Mouse (Mus musculus): Measurements from ENCODE around the gene Abca8b. TPM values are rescaled to one million over a fixed set of nuclear protein-coding genes. Genes with fewer than 3 reads are reported as not detected.
A peak's percentile ranks its signal among the peaks of the same experiment; 100 is the strongest.

The Abca8b gene
- polyA plus RNA-seq (2012; rRNA removed) = 0.18 and 0.19 TPM in 2 replicates

DNA sequence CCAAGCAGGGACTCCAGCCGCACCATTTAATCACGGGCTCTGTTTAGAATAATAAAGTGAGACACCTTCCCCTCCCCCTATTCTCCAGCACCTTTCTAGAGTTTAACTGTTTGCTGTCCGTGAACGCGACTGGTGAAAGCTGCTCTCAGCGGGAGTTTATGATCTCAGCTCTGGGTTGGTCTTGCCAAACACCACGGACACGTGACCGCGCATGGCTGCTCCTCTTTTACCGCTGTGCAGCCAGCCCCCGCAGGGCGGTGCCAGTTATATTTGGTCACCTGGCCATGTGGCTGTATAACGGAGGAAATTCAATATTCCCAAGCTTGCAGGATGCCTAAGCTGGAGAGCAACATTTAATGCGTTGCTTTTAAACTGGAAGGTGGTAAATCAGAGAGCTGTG is at the start of gene Abca8b:
TSS of gene Abca8b (minus strand) at position 222 of the 400 bp plus-strand sequence.
- H3K4me3 ChIP-seq (ENCODE audit: extremely low read depth, insufficient read depth, insufficient read length) = peak within 1 kb of the TSS; percentile 36
- WGBS = under 1% methylated on average over 15 of the region's 15 CpGs
- H3K27me3 ChIP-seq (ENCODE audit: control insufficient read depth, insufficient read depth, low read length) = no peaks in the 10 kb centered on the region
- peak in 1 of 2 experiments; percentile 10 for DNase-seq (ENCODE audit: low read depth in 1 of 2, low spot score in 2 of 2)
- no peak within 1 kb of the TSS for H3K27ac ChIP-seq (ENCODE audit: insufficient read depth, low read length)
- TF ChIP-seq CTCF (IDR thresholded peaks at IDR 0.05; ENCODE audit: extremely low read depth, insufficient read depth, insufficient read length, insufficient replicate concordance) (no peak), POLR2A (IDR thresholded peaks at IDR 0.05; ENCODE audit: low read depth, low read length) (no peak)
- H3K4me1 ChIP-seq (ENCODE audit: control insufficient read depth, insufficient read depth, insufficient read length) = no peaks in the 10 kb centered on the region
- no peaks in the 10 kb centered on the region for H3K36me3 ChIP-seq (ENCODE audit: control insufficient read depth, insufficient read depth, low read length)

DNA sequence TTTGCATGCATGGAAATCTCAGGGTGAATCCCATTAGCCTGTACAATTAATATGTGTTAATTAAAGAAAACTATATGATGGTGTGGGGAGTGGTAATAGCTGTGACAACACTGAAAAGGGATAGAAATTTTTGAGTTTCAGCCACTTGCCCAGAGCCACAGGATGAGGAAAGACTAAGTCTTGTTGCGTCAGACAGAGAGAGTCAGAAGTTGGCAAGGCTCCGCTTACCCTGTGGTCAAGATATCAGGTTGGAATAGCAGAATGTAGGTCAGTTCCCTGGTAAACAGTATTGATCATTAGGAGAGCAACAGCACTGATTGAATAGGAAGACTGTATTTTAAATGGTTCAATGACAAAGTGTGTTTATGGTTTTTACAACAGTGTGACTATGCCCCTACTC is 42.1 kb upstream of the Abca8b start:
- TF ChIP-seq CTCF (IDR thresholded peaks at IDR 0.05; ENCODE audit: extremely low read depth, insufficient read depth, insufficient read length, insufficient replicate concordance) (no peak), POLR2A (IDR thresholded peaks at IDR 0.05; ENCODE audit: low read depth, low read length) (no peak)
- Histone ChIP-seq H3K4me3 (ENCODE audit: extremely low read depth, insufficient read depth, insufficient read length) (no peak overlapping the region), H3K36me3 (ENCODE audit: control insufficient read depth, insufficient read depth, low read length) (no peaks in the 10 kb centered on the region), H3K27ac (ENCODE audit: insufficient read depth, low read length) (no peak overlapping the region), H3K27me3 (ENCODE audit: control insufficient read depth, insufficient read depth, low read length) (no peaks in the 10 kb centered on the region), H3K4me1 (ENCODE audit: control insufficient read depth, insufficient read depth, insufficient read length) (no peaks in the 10 kb centered on the region)
- DNase-seq (ENCODE audit: low read depth in 1 of 2, low spot score in 2 of 2) = no peak
- 91% methylated on average over 2 of the region's 2 CpGs for WGBS

DNA sequence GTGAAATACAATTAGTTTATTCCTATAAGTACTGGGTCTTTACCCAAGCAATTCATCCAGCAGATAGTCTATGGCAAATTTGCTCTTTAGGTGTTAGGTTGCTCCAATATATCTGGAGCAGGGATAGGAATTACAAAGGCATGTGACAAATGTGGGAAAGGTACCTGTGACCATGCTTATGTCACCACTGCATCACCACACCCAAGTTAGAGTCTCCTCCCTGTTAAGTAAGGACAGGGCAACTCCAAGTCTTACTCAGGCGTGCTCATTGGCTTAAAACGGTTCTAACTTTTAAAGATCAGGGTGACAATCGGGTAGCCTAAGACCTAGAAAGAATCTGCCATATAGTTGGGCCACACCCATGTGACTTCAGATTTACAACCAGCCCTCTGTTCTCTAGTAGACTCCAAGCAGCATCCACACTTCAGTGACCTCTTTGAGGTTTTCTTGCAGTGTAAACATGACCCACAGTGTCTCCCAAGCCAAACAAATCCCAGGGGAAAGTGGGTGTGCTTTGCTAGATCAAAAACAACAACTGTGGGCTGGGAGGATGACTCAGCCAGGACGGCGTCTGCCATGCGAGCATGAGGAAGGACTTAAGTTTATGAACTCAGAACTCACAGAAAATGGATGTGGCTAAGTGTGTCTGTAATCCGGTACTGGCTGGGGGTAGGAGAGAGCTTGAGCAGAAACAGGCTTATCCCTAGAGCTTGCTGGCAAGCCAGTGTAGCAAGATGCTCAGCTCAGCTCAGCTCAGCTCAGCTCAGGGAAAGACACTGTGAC is 33.5 kb upstream of the Abca8b start:
- no peaks in the 10 kb centered on the region for H3K36me3 ChIP-seq (ENCODE audit: control insufficient read depth, insufficient read depth, low read length)
- no peak overlapping the region for H3K27ac ChIP-seq (ENCODE audit: insufficient read depth, low read length)
- H3K4me1 ChIP-seq (ENCODE audit: control insufficient read depth, insufficient read depth, insufficient read length) = no peaks in the 10 kb centered on the region
- 59% methylated on average over 7 of the region's 7 CpGs for WGBS
- no peaks in the 10 kb centered on the region for H3K27me3 ChIP-seq (ENCODE audit: control insufficient read depth, insufficient read depth, low read length)
- no peak for DNase-seq (ENCODE audit: low read depth in 1 of 2, low spot score in 2 of 2)
- no peak for TF ChIP-seq POLR2A (IDR thresholded peaks at IDR 0.05; ENCODE audit: low read depth, low read length)
- no peak for TF ChIP-seq CTCF (IDR thresholded peaks at IDR 0.05; ENCODE audit: extremely low read depth, insufficient read depth, insufficient read length, insufficient replicate concordance)
- no peak overlapping the region for H3K4me3 ChIP-seq (ENCODE audit: extremely low read depth, insufficient read depth, insufficient read length)

DNA sequence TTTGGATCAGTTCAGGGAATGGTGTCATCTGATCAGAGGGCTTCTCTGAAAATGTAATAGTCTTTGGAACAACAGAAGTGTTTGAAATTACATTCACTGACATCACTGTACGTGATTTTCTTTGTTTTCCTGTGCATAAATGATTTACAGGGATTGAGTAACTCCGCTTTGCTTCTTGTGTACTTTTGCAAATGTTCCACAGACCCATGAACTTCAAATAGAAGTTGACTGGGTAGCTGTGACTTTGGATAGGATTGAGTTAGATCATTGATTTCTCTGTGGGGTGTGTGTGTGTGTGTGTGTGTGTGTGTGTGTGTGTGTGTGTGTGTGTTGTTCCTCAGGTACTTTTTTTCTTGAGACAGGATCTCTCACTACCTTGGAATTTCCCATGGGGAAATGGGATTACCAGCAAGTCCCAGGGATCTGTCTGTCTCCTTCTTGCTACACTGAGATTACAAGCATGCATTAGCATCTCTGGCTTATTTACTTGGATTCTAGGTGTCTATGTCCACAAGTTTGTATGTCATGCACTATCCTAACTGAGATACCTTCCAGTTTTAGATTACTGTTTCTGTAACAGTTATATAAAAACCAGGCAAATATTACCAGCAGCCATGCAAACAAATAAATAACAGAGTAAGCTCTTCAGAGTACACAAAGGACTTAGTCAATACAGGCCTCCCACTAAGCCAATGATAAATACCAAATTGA is 15.3 kb upstream of the Abca8b start:
- TF ChIP-seq POLR2A (IDR thresholded peaks at IDR 0.05; ENCODE audit: low read depth, low read length) = no peak
- Histone ChIP-seq H3K27me3 (ENCODE audit: control insufficient read depth, insufficient read depth, low read length) (no peaks in the 10 kb centered on the region), H3K36me3 (ENCODE audit: control insufficient read depth, insufficient read depth, low read length) (no peaks in the 10 kb centered on the region), H3K4me1 (ENCODE audit: control insufficient read depth, insufficient read depth, insufficient read length) (no peaks in the 10 kb centered on the region), H3K4me3 (ENCODE audit: extremely low read depth, insufficient read depth, insufficient read length) (no peak overlapping the region), H3K27ac (ENCODE audit: insufficient read depth, low read length) (no peak overlapping the region)
- 80% methylated on average over 2 of the region's 2 CpGs for WGBS
- no peak for DNase-seq (ENCODE audit: low read depth in 1 of 2, low spot score in 2 of 2)

DNA sequence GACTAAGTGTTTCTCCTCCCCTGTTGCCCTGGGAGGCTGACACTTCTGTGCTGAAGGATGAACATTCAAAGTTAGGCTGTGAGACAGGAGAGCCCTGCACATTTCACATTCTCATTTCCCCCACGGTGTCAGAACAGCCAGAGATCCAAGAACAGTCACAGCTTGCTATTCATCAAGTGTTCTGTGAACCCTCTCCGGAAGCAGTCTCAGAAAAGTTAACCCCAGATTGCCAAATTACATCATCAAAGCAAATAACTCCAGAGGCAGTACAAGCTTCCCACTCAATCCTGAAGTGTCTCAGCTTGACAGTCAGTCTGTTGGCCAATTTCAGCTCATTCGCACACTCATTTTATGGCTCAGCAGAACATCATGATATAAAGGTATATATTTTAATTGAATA is 632 bp downstream of the Abca8b start:
- Histone ChIP-seq H3K4me1 (ENCODE audit: control insufficient read depth, insufficient read depth, insufficient read length) (no peaks in the 10 kb centered on the region), H3K4me3 (ENCODE audit: extremely low read depth, insufficient read depth, insufficient read length) (no peak overlapping the region), H3K27ac (ENCODE audit: insufficient read depth, low read length) (no peak overlapping the region), H3K36me3 (ENCODE audit: control insufficient read depth, insufficient read depth, low read length) (no peaks in the 10 kb centered on the region), H3K27me3 (ENCODE audit: control insufficient read depth, insufficient read depth, low read length) (no peaks in the 10 kb centered on the region)
- DNase-seq (ENCODE audit: low read depth in 1 of 2, low spot score in 2 of 2) = no peak
- TF ChIP-seq POLR2A (IDR thresholded peaks at IDR 0.05; ENCODE audit: low read depth, low read length) (no peak), CTCF (IDR thresholded peaks at IDR 0.05; ENCODE audit: extremely low read depth, insufficient read depth, insufficient read length, insufficient replicate concordance) (no peak)
- 8% methylated on average over 3 of the region's 3 CpGs for WGBS

DNA sequence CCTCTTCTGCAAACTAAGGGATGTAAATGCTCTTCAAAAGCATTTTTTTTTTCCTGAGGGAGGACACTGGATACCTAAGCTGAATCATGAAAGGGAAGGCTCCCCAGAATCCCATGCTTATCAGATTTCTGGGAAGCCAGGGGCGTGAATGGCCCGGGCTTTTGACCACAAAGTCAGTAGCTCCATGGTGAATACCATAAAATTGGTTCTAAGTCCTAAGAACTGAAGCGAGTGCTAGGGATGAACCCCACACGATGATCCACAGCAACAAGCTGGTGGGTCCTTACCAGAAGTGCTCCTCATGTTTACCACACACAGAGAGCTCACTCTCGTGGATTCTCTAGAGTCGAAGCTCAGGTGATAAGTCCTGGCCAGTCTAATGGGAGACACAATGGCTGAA is 1.6 kb downstream of the Abca8b start:
- Histone ChIP-seq H3K4me1 (ENCODE audit: control insufficient read depth, insufficient read depth, insufficient read length) (no peaks in the 10 kb centered on the region), H3K27ac (ENCODE audit: insufficient read depth, low read length) (no peak overlapping the region), H3K36me3 (ENCODE audit: control insufficient read depth, insufficient read depth, low read length) (no peaks in the 10 kb centered on the region), H3K27me3 (ENCODE audit: control insufficient read depth, insufficient read depth, low read length) (no peaks in the 10 kb centered on the region), H3K4me3 (ENCODE audit: extremely low read depth, insufficient read depth, insufficient read length) (no peak overlapping the region)
- TF ChIP-seq CTCF (IDR thresholded peaks at IDR 0.05; ENCODE audit: extremely low read depth, insufficient read depth, insufficient read length, insufficient replicate concordance) = no peak
- TF ChIP-seq POLR2A (IDR thresholded peaks at IDR 0.05; ENCODE audit: low read depth, low read length) = no peak
- no peak for DNase-seq (ENCODE audit: low read depth in 1 of 2, low spot score in 2 of 2)
- WGBS = 62% methylated on average over 6 of the region's 6 CpGs

DNA sequence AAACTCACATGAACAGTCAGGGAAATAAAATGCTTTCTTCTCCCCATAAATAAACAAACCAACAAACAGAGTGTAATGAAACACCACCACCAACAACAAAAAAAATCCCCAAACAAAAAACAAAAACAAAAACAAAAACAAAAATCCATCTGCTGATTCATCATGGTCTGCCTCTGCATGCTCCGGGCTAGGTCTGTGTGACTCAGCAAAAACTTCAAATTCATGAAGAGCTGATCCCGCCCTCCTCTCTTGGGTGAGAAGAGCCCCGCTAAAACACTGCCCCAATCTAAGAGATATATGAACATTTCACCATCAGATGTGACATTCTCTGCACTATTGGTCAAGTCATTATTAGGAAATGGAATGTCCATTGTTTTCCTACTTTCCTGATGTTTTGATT is 4.4 kb downstream of the Abca8b start:
- no peaks in the 10 kb centered on the region for H3K36me3 ChIP-seq (ENCODE audit: control insufficient read depth, insufficient read depth, low read length)
- no peak overlapping the region for H3K4me3 ChIP-seq (ENCODE audit: extremely low read depth, insufficient read depth, insufficient read length)
- H3K4me1 ChIP-seq (ENCODE audit: control insufficient read depth, insufficient read depth, insufficient read length) = no peaks in the 10 kb centered on the region
- no peak overlapping the region for H3K27ac ChIP-seq (ENCODE audit: insufficient read depth, low read length)
- TF ChIP-seq POLR2A (IDR thresholded peaks at IDR 0.05; ENCODE audit: low read depth, low read length) (no peak), CTCF (IDR thresholded peaks at IDR 0.05; ENCODE audit: extremely low read depth, insufficient read depth, insufficient read length, insufficient replicate concordance) (no peak)
- WGBS = 29% methylated on average over 3 of the region's 3 CpGs
- no peaks in the 10 kb centered on the region for H3K27me3 ChIP-seq (ENCODE audit: control insufficient read depth, insufficient read depth, low read length)
- no peak for DNase-seq (ENCODE audit: low read depth in 1 of 2, low spot score in 2 of 2)

Measured in spleen, adult 2 months (tissue).